Mouse (Mus musculus): ENCODE measurements around the gene Mns1.
A peak's percentile ranks its signal among the peaks of the same experiment; 100 is the strongest.

Gene Mns1

GRCm38 (mm10) chr9:72467551-72468407 is 30.0 kb downstream of the Mns1 start:
- no peak for DNase-seq (ENCODE audit: low read depth in 1 of 2, low spot score in 2 of 2)

GRCm38 (mm10) chr9:72468616-72469015 is 30.8 kb downstream of the Mns1 start:
- DNase-seq (ENCODE audit: low read depth in 1 of 2, low spot score in 2 of 2): no peak

DNA sequence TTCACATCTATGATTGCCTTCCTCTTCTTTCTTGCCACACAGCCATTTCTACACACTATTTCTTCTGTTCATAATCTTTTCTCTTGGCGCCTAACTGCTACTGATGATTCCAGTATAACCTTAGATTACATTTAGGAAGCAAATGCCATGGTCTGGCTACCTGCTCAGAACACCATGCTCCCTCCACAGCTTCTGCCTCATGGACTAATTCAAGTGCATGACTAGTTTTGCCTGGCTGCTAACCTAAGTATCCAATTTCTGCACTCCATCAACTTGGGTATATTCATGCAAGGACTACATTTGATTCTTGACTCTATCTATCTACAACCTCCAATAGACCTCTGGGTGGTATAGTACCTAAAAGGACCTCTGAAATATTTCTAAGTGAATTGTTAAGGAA is 32.0 kb downstream of the Mns1 start:
- DNase-seq (ENCODE audit: low read depth in 1 of 2, low spot score in 2 of 2): no peak

GRCm38 (mm10) chr9:72475511-72475910 is 37.7 kb downstream of the Mns1 start:
- no peak for DNase-seq (ENCODE audit: low read depth in 1 of 2, low spot score in 2 of 2)

- DNase-seq (ENCODE audit: low read depth in 1 of 2, low spot score in 2 of 2): no peak
These were observed 39.5 kb downstream of the Mns1 start for GRCm38 (mm10) chr9:72477306-72477705.

- DNase-seq (ENCODE audit: low read depth in 1 of 2, low spot score in 2 of 2): no peak
These were observed 41.5 kb downstream of the Mns1 start for GRCm38 (mm10) chr9:72479276-72479675.

DNA sequence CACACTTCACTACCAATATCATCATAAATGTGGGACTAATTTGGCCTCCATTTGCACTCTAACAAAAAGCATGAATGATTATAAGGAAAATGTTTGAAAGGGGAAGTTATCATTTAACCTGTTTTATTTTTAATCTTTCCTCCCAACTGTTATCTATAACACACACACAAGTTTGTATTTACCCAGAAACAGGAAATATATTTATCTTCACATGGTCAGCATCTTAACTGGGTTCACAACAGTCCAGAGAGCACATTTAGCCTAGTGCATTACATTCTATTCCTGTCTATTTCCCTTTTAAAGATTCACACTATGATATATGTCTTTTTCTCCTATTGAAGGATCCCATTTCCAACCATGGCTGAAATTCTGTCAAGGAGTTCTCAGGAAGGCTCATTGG is 50.7 kb downstream of the Mns1 start:
- DNase-seq (ENCODE audit: low read depth in 1 of 2, low spot score in 2 of 2): no peak

- DNase-seq (ENCODE audit: low read depth in 1 of 2, low spot score in 2 of 2): no peak
These were observed 51.3 kb downstream of the Mns1 start for GRCm38 (mm10) chr9:72489131-72489530.

DNA sequence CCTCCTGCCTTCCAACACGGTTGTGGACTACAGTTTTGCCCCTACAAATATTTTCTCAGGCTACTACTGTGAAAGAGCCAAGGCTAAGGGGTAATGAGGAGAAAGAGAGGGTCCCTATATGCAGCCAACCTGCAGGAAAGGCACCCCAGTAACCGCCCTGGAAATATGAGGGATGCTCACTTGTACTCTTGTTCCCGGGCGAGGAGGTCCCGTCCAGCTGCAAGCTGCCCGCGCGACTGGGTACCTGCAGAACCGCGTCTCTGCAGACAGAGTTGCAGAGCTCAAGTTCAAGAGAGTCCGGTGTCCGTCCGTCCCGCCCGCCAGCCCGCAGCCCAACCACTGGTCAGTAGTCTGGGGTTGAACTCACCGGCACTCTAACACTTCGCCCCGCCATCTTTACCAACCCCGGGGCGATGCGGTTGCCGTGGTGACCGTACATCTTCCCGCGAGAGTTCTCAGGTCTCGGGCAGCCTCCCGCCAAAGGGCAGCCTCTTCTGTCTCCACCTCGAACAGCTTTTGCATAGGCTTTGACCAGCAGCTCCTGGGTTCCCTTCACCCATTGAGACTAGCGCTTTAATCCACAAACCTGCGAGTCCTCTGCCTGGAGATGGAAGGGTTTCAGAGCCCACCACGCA is 53.9 kb downstream of the Mns1 start:
- peak; percentile 65 to 84 for DNase-seq (ENCODE audit: low read depth in 1 of 2, low spot score in 2 of 2)

DNA sequence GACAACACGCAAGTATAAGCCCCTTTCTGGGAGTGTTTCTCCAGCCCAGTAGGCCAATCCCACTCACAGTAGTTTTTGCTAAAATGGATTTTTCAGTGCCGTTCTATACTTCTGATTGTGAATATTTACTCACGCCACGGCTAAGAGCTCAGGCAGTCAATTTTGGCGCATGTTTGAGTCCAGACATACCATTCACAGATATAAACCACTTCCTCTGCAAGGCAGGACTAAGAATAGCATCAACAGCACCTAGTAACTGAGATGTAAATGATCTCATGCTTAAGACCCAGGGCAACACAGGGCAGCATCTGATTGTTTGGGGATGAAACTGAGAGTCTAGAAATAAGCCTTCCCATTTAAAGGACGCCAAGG is 54.4 kb downstream of the Mns1 start, which contains the start of gene Tex9:
TSS of gene Tex9 (minus strand) at position 19 of the 372 bp plus-strand sequence.
- no peak for DNase-seq (ENCODE audit: low read depth in 1 of 2, low spot score in 2 of 2)

DNA sequence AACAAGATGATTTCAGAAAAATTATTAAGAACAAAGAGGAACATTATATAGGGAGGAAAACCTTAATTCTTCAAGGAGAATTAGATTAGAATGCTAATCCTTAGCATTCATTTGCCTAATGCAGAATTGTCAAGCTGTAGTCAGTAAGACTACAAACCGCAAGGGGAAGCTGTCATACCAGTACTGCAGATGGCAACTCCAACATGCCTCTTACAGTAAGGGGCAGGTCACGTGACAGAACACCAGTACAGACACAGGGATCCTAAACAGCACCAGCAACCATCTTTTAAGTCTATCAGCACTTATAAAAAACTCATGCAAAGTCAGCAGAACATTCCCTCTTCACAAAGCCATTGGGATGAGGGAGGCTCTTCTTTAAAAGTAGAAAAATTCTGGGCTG is 55.7 kb downstream of the Mns1 start:
- no peak for DNase-seq (ENCODE audit: low read depth in 1 of 2, low spot score in 2 of 2)

DNA sequence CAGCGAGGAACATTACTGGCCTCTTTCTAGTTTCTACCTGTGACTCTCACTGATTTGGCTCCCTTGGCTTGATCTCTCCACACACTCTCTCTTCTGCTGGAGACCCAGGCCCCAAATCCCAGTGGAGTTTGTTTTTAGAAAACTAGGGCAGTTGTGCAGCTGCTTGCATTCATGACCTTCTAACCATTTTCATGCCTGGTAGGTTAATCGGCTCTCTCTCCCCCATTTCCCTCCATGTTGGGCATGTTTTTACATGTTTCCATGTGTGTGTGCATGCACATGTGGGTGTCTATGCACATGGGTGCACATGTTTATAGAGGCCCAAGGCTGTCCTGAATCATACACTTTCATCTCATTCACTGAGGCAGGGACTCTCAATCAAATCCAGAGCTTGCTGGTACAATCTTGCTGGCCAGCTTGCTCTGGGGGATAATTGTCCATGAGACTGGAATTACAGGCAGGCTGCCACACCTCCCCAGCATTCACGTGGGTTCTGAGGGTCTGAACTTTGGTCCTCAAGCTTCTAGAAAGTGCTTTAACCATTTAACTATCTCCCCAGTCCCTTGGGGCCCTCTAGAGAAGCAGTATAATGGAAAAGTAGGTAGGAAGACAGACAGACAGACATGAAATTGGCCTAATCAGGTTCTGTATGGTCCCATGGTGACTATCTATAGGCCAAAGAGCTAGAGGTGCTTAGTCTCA is 56.3 kb downstream of the Mns1 start:
- no peak for DNase-seq (ENCODE audit: low read depth in 1 of 2, low spot score in 2 of 2)

GRCm38 (mm10) chr9:72496691-72497090 is 58.9 kb downstream of the Mns1 start:
- no peak for DNase-seq (ENCODE audit: low read depth in 1 of 2, low spot score in 2 of 2)

DNA sequence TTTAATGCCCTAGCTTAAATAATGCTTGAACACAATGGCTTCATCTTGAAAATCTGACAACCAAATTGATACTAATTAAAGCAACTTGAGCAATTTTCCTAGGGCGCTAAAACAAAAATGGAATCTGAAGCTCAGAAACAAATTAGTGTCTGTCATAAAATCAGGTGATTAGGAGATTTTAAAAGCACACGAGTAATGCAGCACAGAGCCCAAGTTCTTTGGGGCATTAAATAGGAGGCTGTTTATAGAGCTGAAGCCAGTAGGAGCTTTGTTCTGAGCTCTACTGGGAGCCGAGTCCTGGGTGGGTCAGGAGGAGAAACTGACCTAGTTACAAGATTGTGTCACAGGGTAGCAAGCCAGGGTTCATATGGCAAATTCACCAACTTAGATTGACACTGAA is 59.4 kb downstream of the Mns1 start:
- DNase-seq (ENCODE audit: low read depth in 1 of 2, low spot score in 2 of 2): no peak

Measured in monocyte, adult 2 months (primary cell).